Mouse (Mus musculus) ES-Bruce4 (cell line): Measurements from ENCODE around the gene Ttc7. TPM values are rescaled to one million over a fixed set of nuclear protein-coding genes. Genes with fewer than 3 reads are reported as not detected.

Source experiments
- H3K27ac ChIP-seq: 2 replicates; pipeline ENCODE4 v1.5.1; 2012; ENCODE audit warnings: low read length, inconsistent platforms; ENCODE audit not compliant: insufficient read depth
- H3K27me3 ChIP-seq: 2 replicates; pipeline ENCODE4 v1.6.1; 2012; ENCODE audit warnings: mild to moderate bottlenecking, low read length, inconsistent platforms; ENCODE audit not compliant: control insufficient read depth, poor library complexity, insufficient read depth, severe bottlenecking
- H3K36me3 ChIP-seq: 2 replicates; pipeline ENCODE4 v1.6.1; 2012; ENCODE audit warnings: inconsistent platforms, mild to moderate bottlenecking, low read length, moderate library complexity; ENCODE audit not compliant: control insufficient read depth, poor library complexity, insufficient read depth, severe bottlenecking
- H3K4me1 ChIP-seq: one replicate; pipeline ENCODE4 v1.8.1; 2011; ENCODE audit warnings: low read length; ENCODE audit not compliant: control insufficient read depth, insufficient read depth
- H3K4me3 ChIP-seq: 2 replicates; pipeline ENCODE4 v1.5.1; 2011; ENCODE audit warnings: low read depth, mild to moderate bottlenecking, low read length
- H3K9ac ChIP-seq: 2 replicates; pipeline ENCODE4 v1.6.1; 2012; ENCODE audit warnings: low read depth, mild to moderate bottlenecking, inconsistent platforms; ENCODE audit not compliant: poor library complexity, severe bottlenecking
- H3K9me3 ChIP-seq: replicated peaks from 2 replicates; pipeline ENCODE4 v1.6.1; 2012; ENCODE audit warnings: mild to moderate bottlenecking, low read length, inconsistent platforms; ENCODE audit not compliant: control insufficient read depth, poor library complexity, insufficient read depth, severe bottlenecking
- CTCF ChIP-seq: IDR thresholded peaks from one replicate; pipeline ENCODE4 v1.8.1; 2011; ENCODE audit warnings: low read depth, low read length
- EP300 ChIP-seq: IDR thresholded peaks from 2 replicates; pipeline ENCODE4 v1.6.1; 2011; ENCODE audit warnings: low read depth, low read length; ENCODE audit not compliant: insufficient read depth
- POLR2A ChIP-seq: IDR thresholded peaks from one replicate; pipeline ENCODE4 v1.8.1; 2011; ENCODE audit warnings: low read length; ENCODE audit not compliant: insufficient read depth
- polyA plus RNA-seq: library from polyadenylated mRNA; stranded (reverse); fragments of >200 nt; gene quantifications from 2 replicates; pipeline ENCODE4 v1.2.4, GENCODE M21; 2011; ENCODE audit warnings: low read depth; ENCODE audit not compliant: missing spikeins, insufficient read depth, insufficient read length

Gene Ttc7
- polyA plus RNA-seq, 1 experiment = 10.7 TPM

DNA sequence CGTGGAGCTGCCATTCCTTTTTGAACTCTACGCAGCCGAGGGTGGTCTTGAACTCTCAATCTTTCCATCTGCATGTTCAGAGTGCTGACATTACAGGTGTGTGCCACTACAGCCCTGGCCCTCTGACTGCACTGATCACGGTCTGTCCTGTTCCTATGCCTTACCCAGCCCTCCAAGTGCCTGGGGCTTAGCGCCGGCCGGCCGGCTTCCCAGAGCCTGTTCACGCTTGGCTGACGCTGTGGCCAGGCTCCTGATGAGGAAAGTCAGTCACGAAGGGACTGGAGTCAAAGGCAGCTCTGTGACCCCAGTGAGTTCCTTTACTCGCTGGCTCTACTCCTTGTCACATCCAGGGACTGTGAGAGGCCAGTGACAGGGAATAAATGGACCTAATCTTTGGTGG lies 29.7 kb downstream of the Ttc7 start:
- Histone ChIP-seq H3K4me3 (no peak overlapping the region), H3K36me3 (no peaks in the 10 kb centered on the region), H3K27ac (no peak overlapping the region), H3K9me3 (no peaks in the 10 kb centered on the region), H3K9ac (no peak overlapping the region), H3K27me3 (no peaks in the 10 kb centered on the region), H3K4me1 (no peaks in the 10 kb centered on the region)
- TF ChIP-seq CTCF (no peak), POLR2A (no peak), EP300 (no peak)

DNA sequence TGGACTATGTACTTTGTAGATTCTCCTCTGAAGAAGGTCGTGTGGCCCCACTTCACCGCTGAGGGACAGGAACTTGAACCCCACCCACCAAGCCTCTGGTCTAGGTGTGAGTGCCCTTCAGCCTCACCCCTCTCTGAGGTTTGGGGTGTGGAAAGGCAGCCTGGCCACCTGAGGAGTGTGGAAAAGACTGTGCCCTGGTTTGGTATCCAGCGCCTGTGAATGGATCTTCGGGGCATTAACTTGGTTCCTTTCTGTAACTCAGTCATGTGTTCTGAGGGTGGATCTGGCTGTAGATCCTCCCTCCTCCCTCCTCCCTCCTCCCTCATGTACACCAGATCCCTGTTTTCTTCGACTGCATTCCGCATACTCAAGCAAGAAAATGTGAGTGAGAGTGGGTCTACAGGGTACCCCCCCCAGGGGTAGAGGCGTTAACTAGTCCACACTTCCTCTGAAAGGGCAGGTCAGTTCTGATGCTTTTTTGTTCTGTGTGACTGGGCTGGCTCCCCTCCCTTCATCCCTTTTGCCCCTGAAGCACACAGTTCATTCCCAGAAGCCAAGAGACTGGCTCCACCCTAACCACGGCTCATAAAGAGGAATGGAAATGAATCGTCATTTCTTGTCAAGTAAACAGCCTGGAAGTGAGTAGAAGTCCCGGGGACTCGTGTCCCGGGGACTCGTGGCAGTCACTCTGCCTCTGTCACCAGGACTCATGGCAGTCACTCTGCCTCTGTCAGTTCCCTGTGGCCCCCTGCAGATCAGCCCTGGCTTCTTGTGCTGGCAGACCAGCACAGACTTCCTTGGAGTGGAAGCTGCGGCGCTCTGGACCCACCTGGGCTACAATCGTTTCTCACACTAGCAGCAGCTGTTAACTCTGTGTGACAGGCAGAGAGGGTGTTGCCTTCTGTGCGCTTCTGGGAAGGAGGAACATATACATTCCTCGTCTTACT lies 30.5 kb downstream of the Ttc7 start:
- no peaks in the 10 kb centered on the region for H3K4me1 ChIP-seq
- no peak overlapping the region for H3K27ac ChIP-seq
- H3K27me3 ChIP-seq = no peaks in the 10 kb centered on the region
- no peaks in the 10 kb centered on the region for H3K9me3 ChIP-seq
- H3K36me3 ChIP-seq = no peaks in the 10 kb centered on the region
- no peak overlapping the region for H3K4me3 ChIP-seq
- no peak overlapping the region for H3K9ac ChIP-seq
- TF ChIP-seq EP300 (no peak), CTCF (no peak), POLR2A (no peak)

DNA sequence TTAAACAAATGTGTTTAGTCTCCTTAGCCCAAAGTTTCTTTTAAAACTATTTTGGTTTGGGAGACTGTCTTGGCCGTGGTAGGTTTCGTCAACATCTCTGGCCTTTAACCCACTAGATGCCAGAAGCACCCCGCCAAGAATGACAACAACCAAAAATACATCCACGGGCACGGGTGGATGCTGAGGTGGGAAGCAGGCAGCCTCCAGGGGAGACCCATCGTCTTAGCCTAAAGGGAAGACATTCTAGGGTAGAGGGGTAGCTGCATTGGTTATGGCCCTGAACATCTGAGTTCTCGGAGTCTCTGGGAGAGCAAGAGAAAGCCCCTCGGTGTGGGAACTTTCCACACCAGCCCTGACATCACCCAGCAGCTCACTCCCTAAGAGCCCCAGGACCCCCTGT lies 31.4 kb downstream of the Ttc7 start:
- no peak overlapping the region for H3K9ac ChIP-seq
- H3K4me3 ChIP-seq = peak overlapping the region; percentile 21
- H3K27ac ChIP-seq = no peak overlapping the region
- no peaks in the 10 kb centered on the region for H3K9me3 ChIP-seq
- no peaks in the 10 kb centered on the region for H3K27me3 ChIP-seq
- no peaks in the 10 kb centered on the region for H3K36me3 ChIP-seq
- H3K4me1 ChIP-seq = no peaks in the 10 kb centered on the region
- TF ChIP-seq POLR2A (no peak), CTCF (no peak), EP300 (no peak)

DNA sequence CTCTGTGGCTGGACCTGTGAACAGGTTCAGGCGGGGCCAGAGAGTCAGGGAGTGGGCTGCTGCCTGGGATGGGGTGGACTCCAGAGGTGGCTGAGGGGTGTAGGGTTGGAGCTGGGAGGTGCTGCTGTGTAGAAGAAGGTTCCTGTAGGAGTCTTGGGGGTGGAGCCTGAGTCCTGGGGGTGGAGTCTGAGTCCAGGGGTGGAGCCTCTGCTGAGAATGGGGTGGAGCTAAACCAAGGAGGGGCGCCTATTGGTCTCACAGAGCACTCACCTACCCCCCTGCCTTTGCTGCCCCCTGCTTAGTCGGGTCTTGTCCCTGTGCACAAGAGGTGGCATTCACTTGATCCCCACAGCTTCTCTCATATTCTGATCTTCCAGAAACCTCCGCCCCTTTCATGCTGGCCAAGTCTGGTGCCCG lies 31.9 kb downstream of the Ttc7 start:
- TF ChIP-seq CTCF (no peak), EP300 (no peak), POLR2A (no peak)
- Histone ChIP-seq H3K4me3 (peak overlapping the region; percentile 22), H3K4me1 (no peaks in the 10 kb centered on the region)

DNA sequence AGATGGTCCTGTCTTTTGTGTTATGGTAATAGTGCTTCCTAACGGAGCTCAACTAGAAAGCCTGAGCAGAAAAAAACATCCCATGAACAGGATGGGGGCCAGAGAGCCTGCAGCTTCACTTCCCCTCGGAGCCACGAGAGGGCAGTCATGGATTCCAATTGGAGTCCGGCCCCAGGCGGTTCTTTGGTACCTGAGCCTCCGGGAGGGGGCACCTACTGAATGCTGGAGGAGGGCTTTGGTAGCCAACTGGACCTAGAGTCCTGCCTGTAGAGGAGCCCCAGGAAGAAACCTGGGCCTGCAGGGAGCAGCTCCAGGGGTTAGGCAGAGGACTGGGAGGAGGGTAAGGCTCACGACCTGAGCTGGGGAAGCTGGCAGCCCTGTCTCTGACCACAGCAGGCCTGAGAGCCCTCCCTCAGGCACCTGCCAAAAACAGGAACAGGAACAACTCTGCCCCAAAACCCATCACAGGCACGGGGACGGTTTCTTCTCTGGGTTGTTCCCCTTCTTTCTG lies 32.4 kb downstream of the Ttc7 start:
- Histone ChIP-seq H3K4me3 (no peak overlapping the region), H3K4me1 (no peaks in the 10 kb centered on the region), H3K36me3 (no peaks in the 10 kb centered on the region), H3K27ac (no peak overlapping the region), H3K9me3 (no peaks in the 10 kb centered on the region), H3K27me3 (no peaks in the 10 kb centered on the region), H3K9ac (0 out of 2 replicates have a peak overlapping the region, but pooled peaks have one; percentile 12)
- TF ChIP-seq CTCF = peak; percentile 82
- TF ChIP-seq POLR2A = no peak
- TF ChIP-seq EP300 = 0 out of 2 replicates have a peak, but pooled peaks have one; percentile 25

More for the DNA sequence above, 31.9 kb downstream of the Ttc7 start:
- H3K9ac ChIP-seq = no peak overlapping the region
- no peaks in the 10 kb centered on the region for H3K36me3 ChIP-seq
- no peaks in the 10 kb centered on the region for H3K27me3 ChIP-seq
- H3K9me3 ChIP-seq = no peaks in the 10 kb centered on the region
- H3K27ac ChIP-seq = no peak overlapping the region
